Mouse (Mus musculus) lung, adult 2 months (tissue): ENCODE results near the gene Zfp605.

Experiments used
- CTCF ChIP-seq: fragments of 200-500 bp; IDR thresholded peaks from 2 replicates; pipeline ENCODE4 v1.5.1; 2011; ENCODE audit warnings: mild to moderate bottlenecking, low read length, control low read depth; ENCODE audit not compliant: insufficient read depth
- POLR2A ChIP-seq: fragments of 200-500 bp; IDR thresholded peaks from 2 replicates; pipeline ENCODE4 v1.6.1; 2011; ENCODE audit warnings: low read depth, mild to moderate bottlenecking, control low read depth, low read length, borderline replicate concordance; ENCODE audit errors: extremely low read depth

- TF ChIP-seq POLR2A (no peak), CTCF (no peak)
Observed at GRCm38 (mm10) chr5:110178628-110179027, 68.7 kb downstream of the Zfp605 start.
